Mouse (Mus musculus) MEL (cell line): Measurements from ENCODE around the gene Pip5kl1. TPM values are rescaled to one million over a fixed set of nuclear protein-coding genes. Genes with fewer than 3 reads are reported as not detected.

Experiments used
- DNase-seq: peaks from one replicate; pipeline ENCODE4 v3.0.0; 2011; ENCODE audit warnings: low read depth, low spot score
- H3K27ac ChIP-seq: 2 replicates; pipeline ENCODE4 v1.5.1; 2012; ENCODE audit warnings: low read depth, mild to moderate bottlenecking, control low read depth, low read length, moderate library complexity; ENCODE audit not compliant: control insufficient read depth
- H3K27me3 ChIP-seq, 2 experiments: fragments of 150-350 bp in 1 of 2; sonication (generic) in 1 of 2; 2 replicates each; pipeline ENCODE4 v1.6.1; 2012; ENCODE audit warnings: low read length in 2 of 2, mild to moderate bottlenecking in 2 of 2, improper control_type of control experiment in 1 of 2, moderate library complexity in 1 of 2; ENCODE audit not compliant: insufficient read depth in 2 of 2, control insufficient read depth in 1 of 2
- H3K36me3 ChIP-seq, 2 experiments: 2 replicates each; pipeline ENCODE4 v1.6.1; 2012 to 2014; ENCODE audit warnings: low read length in 2 of 2, improper control_type of control experiment in 1 of 2, inconsistent platforms in 1 of 2, mild to moderate bottlenecking in 1 of 2; ENCODE audit not compliant: insufficient read depth in 2 of 2, control insufficient read depth in 1 of 2
- H3K4me1 ChIP-seq, 2 experiments: fragments of 150-350 bp in 1 of 2; sonication (generic) in 1 of 2; 2 replicates each; pipeline ENCODE4 v1.6.1; 2012; ENCODE audit warnings: low read length in 2 of 2, improper control_type of control experiment in 1 of 2, mild to moderate bottlenecking in 1 of 2; ENCODE audit not compliant: insufficient read depth in 2 of 2, control insufficient read depth in 1 of 2
- H3K4me3 ChIP-seq, 2 experiments: fragments of 150-350 bp in 1 of 2; sonication (generic) in 1 of 2; 2 replicates each; pipeline ENCODE4 v1.5.1; 2012; ENCODE audit warnings: low read depth in 2 of 2, low read length in 2 of 2, mild to moderate bottlenecking in 2 of 2, moderate library complexity in 2 of 2, control low read depth in 1 of 2, improper control_type of control experiment in 1 of 2; ENCODE audit not compliant: control insufficient read depth in 1 of 2, insufficient read depth in 1 of 2
- H3K79me2 ChIP-seq: 2 replicates; pipeline ENCODE4 v1.6.1; 2012; ENCODE audit warnings: mild to moderate bottlenecking, low read length, moderate library complexity; ENCODE audit not compliant: control insufficient read depth, poor library complexity, insufficient read depth
- H3K9ac ChIP-seq: 2 replicates; pipeline ENCODE4 v1.6.1; 2012; ENCODE audit warnings: low read depth, mild to moderate bottlenecking, control low read depth, low read length, moderate library complexity; ENCODE audit not compliant: control insufficient read depth, poor library complexity, severe bottlenecking
- H3K9me3 ChIP-seq: fragments of 150-350 bp; sonication (generic); replicated peaks from 2 replicates; pipeline ENCODE4 v1.6.1; 2012; ENCODE audit warnings: mild to moderate bottlenecking, low read length, improper control_type of control experiment, moderate library complexity; ENCODE audit not compliant: insufficient read depth
- BHLHE40 ChIP-seq: IDR thresholded peaks from 2 replicates; pipeline ENCODE4 v1.6.1; 2012; ENCODE audit warnings: low read depth, mild to moderate bottlenecking, inconsistent platforms, low read length, improper control_type of control experiment, borderline replicate concordance
- CHD1 ChIP-seq: IDR thresholded peaks from 2 replicates; pipeline ENCODE4 v1.6.1; 2012; ENCODE audit warnings: low read depth, mild to moderate bottlenecking, inconsistent platforms, low read length, improper control_type of control experiment
- CHD2 ChIP-seq: IDR thresholded peaks from 2 replicates; pipeline ENCODE4 v1.6.1; 2011; ENCODE audit warnings: low read length, improper control_type of control experiment
- EP300 ChIP-seq, 2 experiments: IDR thresholded peaks; 2 replicates each; pipeline ENCODE4 v1.6.1; 2011; ENCODE audit warnings: improper control_type of control experiment in 2 of 2, low read length in 2 of 2, low read depth in 1 of 2, mild to moderate bottlenecking in 1 of 2
- GATA1 ChIP-seq: IDR thresholded peaks from 2 replicates; pipeline ENCODE4 v1.6.1; 2011; ENCODE audit warnings: low read depth, low read length, improper control_type of control experiment
- HCFC1 ChIP-seq: IDR thresholded peaks from 2 replicates; pipeline ENCODE4 v1.6.1; 2012; ENCODE audit warnings: low read depth, mild to moderate bottlenecking, inconsistent platforms, low read length, improper control_type of control experiment, moderate library complexity
- MAX ChIP-seq: IDR thresholded peaks from 2 replicates; pipeline ENCODE4 v1.6.1; 2011; ENCODE audit warnings: low read length, improper control_type of control experiment
- MEF2A ChIP-seq: IDR thresholded peaks from 2 replicates; pipeline ENCODE4 v1.6.1; 2014; ENCODE audit warnings: low read depth, mild to moderate bottlenecking, inconsistent platforms, low read length, improper control_type of control experiment; ENCODE audit not compliant: poor library complexity, insufficient replicate concordance, severe bottlenecking; ENCODE audit errors: extremely low read depth
- MYB ChIP-seq: IDR thresholded peaks from 2 replicates; pipeline ENCODE4 v1.6.1; 2011; ENCODE audit warnings: mild to moderate bottlenecking, low read depth, low read length, improper control_type of control experiment
- NELFE ChIP-seq: IDR thresholded peaks from 2 replicates; pipeline ENCODE4 v1.6.1; 2011; ENCODE audit warnings: low read depth, low read length, improper control_type of control experiment
- POLR2AphosphoS2 ChIP-seq: IDR thresholded peaks from 2 replicates; pipeline ENCODE4 v1.6.1; 2011; ENCODE audit warnings: low read length, improper control_type of control experiment
- RAD21 ChIP-seq: IDR thresholded peaks from 2 replicates; pipeline ENCODE4 v1.6.1; 2011; ENCODE audit warnings: mild to moderate bottlenecking, low read depth, low read length, improper control_type of control experiment
- TAL1 ChIP-seq: IDR thresholded peaks from 2 replicates; pipeline ENCODE4 v1.6.1; 2012; ENCODE audit warnings: mild to moderate bottlenecking, inconsistent platforms, low read length, moderate library complexity, mixed read lengths
- TBP ChIP-seq: IDR thresholded peaks from 2 replicates; pipeline ENCODE4 v1.8.0; 2011; ENCODE audit warnings: low read depth, low read length, improper control_type of control experiment
- TCF12 ChIP-seq: IDR thresholded peaks from 2 replicates; pipeline ENCODE4 v1.6.1; 2014; ENCODE audit warnings: low read depth, mild to moderate bottlenecking, inconsistent platforms, low read length, improper control_type of control experiment, moderate library complexity
- UBTF ChIP-seq: IDR thresholded peaks from 2 replicates; pipeline ENCODE4 v1.6.1; 2012; ENCODE audit warnings: low read depth, mild to moderate bottlenecking, inconsistent platforms, low read length, improper control_type of control experiment, moderate library complexity, borderline replicate concordance; ENCODE audit not compliant: insufficient read depth
- USF2 ChIP-seq, 2 experiments: IDR thresholded peaks; 2 replicates each; pipeline ENCODE4 v1.6.1; 2011 to 2012; ENCODE audit warnings: improper control_type of control experiment in 2 of 2, low read length in 2 of 2, borderline replicate concordance in 1 of 2, inconsistent platforms in 1 of 2, low read depth in 1 of 2, mild to moderate bottlenecking in 1 of 2; ENCODE audit not compliant: insufficient read depth in 1 of 2
- ZKSCAN1 ChIP-seq: IDR thresholded peaks from 2 replicates; pipeline ENCODE4 v1.6.1; 2012; ENCODE audit warnings: low read depth, mild to moderate bottlenecking, inconsistent platforms, low read length, improper control_type of control experiment, moderate library complexity
- polyA plus RNA-seq, 2 experiments: library from polyadenylated mRNA; stranded (reverse) in 1 of 2; unstranded in 1 of 2; fragments of >175 nt in 1 of 2; fragments of >200 nt in 1 of 2; gene quantifications; 2 replicates each; pipeline versions ENCODE4 v1.2.1 to v1.2.4; 2012; ENCODE audit warnings: low replicate concordance in 2 of 2, low read depth in 1 of 2; ENCODE audit not compliant: insufficient read length in 2 of 2, insufficient read depth in 1 of 2, missing spikeins in 1 of 2
- total RNA-seq: library from RNA; depleted of rRNA; stranded (reverse); fragments of 300-350 nt; gene quantifications from 2 replicates; pipeline ENCODE4 v1.2.3, GENCODE M21; 2012

The Pip5kl1 gene
- total and polyA plus RNA-seq, 3 experiments, result 0.22 to 0.58 TPM; not detected in 1

DNA sequence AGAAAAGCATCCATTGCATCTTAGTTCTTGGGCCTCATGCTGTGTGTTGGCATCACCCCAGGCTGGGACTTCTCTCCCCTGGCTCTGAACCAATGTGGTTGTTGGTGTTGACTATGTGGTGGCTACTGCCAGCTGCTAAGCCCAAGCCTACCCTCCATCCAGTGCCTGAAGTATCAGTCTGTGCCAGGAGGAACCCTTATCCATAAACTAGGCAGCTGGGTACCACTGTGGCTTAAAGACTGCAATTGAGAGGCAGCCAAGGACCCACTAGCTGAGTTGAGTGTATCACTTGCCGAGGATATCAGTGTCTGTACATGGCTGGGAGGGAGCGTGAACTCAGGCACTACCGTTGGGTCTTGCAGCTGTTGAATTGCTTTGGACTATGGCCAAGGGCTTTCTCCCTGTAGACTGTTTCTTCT is 31.6 kb upstream of the Pip5kl1 start:
- H3K36me3 ChIP-seq, result no peaks in the 10 kb centered on the region
- H3K9ac ChIP-seq, result no peak overlapping the region
- DNase-seq, result no peak
- no peaks in the 10 kb centered on the region for H3K4me1 ChIP-seq
- no peak overlapping the region for H3K4me3 ChIP-seq
- H3K27me3 ChIP-seq, result no peaks in the 10 kb centered on the region
- H3K27ac ChIP-seq, result no peak overlapping the region
- no peaks in the 10 kb centered on the region for H3K79me2 ChIP-seq
- TF ChIP-seq UBTF, result no peak
- no peak for TF ChIP-seq MYB
- TF ChIP-seq MEF2A, result no peak
- no peak for TF ChIP-seq MAX
- TF ChIP-seq CHD1, result no peak
- no peak for TF ChIP-seq NELFE
- TF ChIP-seq BHLHE40, result no peak
- no peak for TF ChIP-seq TCF12
- H3K9me3 ChIP-seq, result no peaks in the 10 kb centered on the region

DNA sequence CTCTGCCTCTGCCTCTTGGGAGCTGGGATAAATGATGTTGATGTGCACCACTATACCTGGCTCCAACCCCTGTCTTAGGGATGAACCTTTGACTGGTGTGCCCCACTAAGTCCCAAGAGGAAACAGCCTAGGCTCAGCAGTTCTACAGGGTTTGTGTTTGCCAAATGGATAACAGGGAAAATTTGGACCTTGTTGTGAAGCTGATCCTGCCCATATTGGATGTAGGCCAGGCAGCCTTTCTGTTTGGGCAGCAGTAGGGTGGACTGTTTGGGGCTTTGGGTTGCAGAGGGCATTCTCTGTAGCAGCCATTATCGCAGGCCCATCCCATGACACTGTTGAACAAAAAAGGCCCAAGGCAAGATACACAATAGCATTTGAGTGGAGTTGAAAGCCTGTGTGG is 27.6 kb upstream of the Pip5kl1 start:
- no peak overlapping the region for H3K4me3 ChIP-seq
- H3K27me3 ChIP-seq, result no peaks in the 10 kb centered on the region
- H3K9ac ChIP-seq, result no peak overlapping the region
- H3K27ac ChIP-seq, result no peak overlapping the region
- no peaks in the 10 kb centered on the region for H3K36me3 ChIP-seq
- no peaks in the 10 kb centered on the region for H3K9me3 ChIP-seq
- no peaks in the 10 kb centered on the region for H3K4me1 ChIP-seq
- H3K79me2 ChIP-seq, result no peaks in the 10 kb centered on the region
- TF ChIP-seq HCFC1, result no peak
- no peak for TF ChIP-seq POLR2AphosphoS2
- TF ChIP-seq ZKSCAN1, result no peak
- no peak for TF ChIP-seq CHD2
- DNase-seq, result no peak

DNA sequence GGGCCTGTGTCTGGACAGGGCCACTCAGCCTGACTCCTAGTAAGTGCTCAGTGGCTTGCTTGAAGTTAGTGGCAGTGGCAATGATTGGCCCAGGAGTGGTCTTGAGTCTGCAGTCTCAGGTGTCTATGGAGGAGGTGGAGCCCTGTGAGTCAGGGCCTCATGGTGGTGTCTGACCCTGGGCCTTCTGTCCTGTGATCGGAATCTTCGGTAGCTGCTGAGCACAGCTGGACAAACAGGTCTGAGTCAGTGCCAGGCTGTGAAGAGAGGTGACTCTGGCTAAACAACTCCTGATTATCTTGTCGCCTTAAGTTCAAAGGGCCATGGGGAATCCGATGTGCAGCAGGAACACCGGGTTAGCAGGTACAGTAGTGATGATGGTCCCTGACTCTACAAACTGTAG is 27.2 kb upstream of the Pip5kl1 start:
- no peaks in the 10 kb centered on the region for H3K27me3 ChIP-seq
- DNase-seq, result no peak
- no peak overlapping the region for H3K4me3 ChIP-seq
- H3K79me2 ChIP-seq, result no peaks in the 10 kb centered on the region
- TF ChIP-seq MYB (no peak), TBP (no peak), NELFE (no peak), USF2 (IDR thresholded peaks at IDR 0.05; ENCODE audit: borderline replicate concordance in 1 of 2, insufficient read depth in 1 of 2, low read depth in 1 of 2, low read length in 2 of 2) (no peak), GATA1 (no peak), EP300 (IDR thresholded peaks at IDR 0.05; ENCODE audit: low read depth in 1 of 2, low read length in 2 of 2) (no peak), UBTF (no peak), TAL1 (no peak), TCF12 (no peak), MEF2A (no peak), CHD1 (no peak), RAD21 (no peak)
- TF ChIP-seq, all 39 proteins: peak for 0
- Histone ChIP-seq H3K36me3 (no peaks in the 10 kb centered on the region), H3K9ac (no peak overlapping the region), H3K4me1 (no peaks in the 10 kb centered on the region), H3K27ac (no peak overlapping the region), H3K9me3 (no peaks in the 10 kb centered on the region)
